Mouse (Mus musculus): Measurements from ENCODE around the gene Slc7a6. TPM values are rescaled to one million over a fixed set of nuclear protein-coding genes. Genes with fewer than 3 reads are reported as not detected.
"Not testable (repeated sequence)": the region's sequence is repeated elsewhere in the genome, so short reads cannot be mapped to it uniquely, and the experiment has no call there.

Slc7a6 gene
- polyA plus RNA-seq, 1 experiment = 69.5 TPM

DNA sequence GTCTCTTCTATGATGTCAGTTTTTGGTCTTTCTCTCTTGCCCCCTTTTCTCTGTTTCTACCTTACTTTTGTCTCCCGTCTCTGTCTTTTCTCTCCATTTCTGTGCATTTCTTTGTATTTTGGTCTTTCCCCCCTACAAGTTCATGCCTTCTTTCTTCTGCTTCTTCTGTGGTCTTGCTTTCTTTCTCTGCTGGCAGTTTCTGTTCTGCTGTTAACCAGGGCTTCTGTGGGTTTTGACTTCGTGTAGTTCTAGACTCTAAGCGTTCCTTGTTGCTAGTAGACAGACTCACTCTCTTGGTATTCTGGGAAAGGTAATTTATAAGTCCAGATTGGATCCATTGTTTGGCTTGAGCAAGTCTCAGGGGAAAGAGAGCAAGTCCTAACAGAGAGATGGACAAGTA, 17.7 kb downstream of the Slc7a6 start:
- Histone ChIP-seq H3K27ac (ENCODE audit: control insufficient read depth, insufficient read depth, low read depth, low read length) (no peak overlapping the region), H3K36me3 (ENCODE audit: control insufficient read depth, insufficient read depth, low read length) (no peaks in the 10 kb centered on the region), H3K27me3 (ENCODE audit: control insufficient read depth, insufficient read depth, low read length) (no peaks in the 10 kb centered on the region), H3K4me3 (ENCODE audit: control insufficient read depth, low read depth, low read length) (no peak overlapping the region), H3K4me1 (ENCODE audit: control insufficient read depth, insufficient read depth, low read length) (no peaks in the 10 kb centered on the region)
- TF ChIP-seq POLR2A (IDR thresholded peaks at IDR 0.05; ENCODE audit: control insufficient read depth, low read depth, low read length) = no peak
- no peak for TF ChIP-seq CTCF (IDR thresholded peaks at IDR 0.05; ENCODE audit: control insufficient read depth, insufficient read depth, insufficient replicate concordance, low read depth, low read length)

DNA sequence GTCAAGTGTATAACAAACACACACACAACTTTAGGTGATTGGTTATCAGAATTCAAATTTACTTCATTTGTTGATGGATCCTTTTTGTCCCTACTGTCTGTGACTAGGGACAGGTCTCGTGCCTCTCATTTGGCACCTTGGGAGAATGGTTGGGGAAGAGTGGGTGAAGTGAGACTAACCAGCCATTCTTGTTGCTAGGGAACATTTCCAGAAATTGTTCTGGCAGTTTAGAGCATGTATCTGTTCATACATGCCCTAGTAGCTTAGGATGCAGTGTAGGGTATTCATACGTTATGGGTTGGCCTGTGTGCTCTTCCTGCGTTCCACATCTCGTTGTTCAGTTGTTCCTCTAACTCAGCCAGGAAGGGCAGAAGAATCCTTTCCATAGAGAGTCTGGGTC, 20.5 kb downstream of the Slc7a6 start:
- H3K27ac ChIP-seq (ENCODE audit: control insufficient read depth, insufficient read depth, low read depth, low read length) = no peak overlapping the region
- no peaks in the 10 kb centered on the region for H3K27me3 ChIP-seq (ENCODE audit: control insufficient read depth, insufficient read depth, low read length)
- TF ChIP-seq CTCF (IDR thresholded peaks at IDR 0.05; ENCODE audit: control insufficient read depth, insufficient read depth, insufficient replicate concordance, low read depth, low read length) (no peak), POLR2A (IDR thresholded peaks at IDR 0.05; ENCODE audit: control insufficient read depth, low read depth, low read length) (no peak)
- no peak overlapping the region for H3K4me3 ChIP-seq (ENCODE audit: control insufficient read depth, low read depth, low read length)
- H3K36me3 ChIP-seq (ENCODE audit: control insufficient read depth, insufficient read depth, low read length) = peaks cover 2% of the 10 kb centered on the region; the same call in 1 of the 2 replicates
- H3K4me1 ChIP-seq (ENCODE audit: control insufficient read depth, insufficient read depth, low read length) = no peaks in the 10 kb centered on the region

DNA sequence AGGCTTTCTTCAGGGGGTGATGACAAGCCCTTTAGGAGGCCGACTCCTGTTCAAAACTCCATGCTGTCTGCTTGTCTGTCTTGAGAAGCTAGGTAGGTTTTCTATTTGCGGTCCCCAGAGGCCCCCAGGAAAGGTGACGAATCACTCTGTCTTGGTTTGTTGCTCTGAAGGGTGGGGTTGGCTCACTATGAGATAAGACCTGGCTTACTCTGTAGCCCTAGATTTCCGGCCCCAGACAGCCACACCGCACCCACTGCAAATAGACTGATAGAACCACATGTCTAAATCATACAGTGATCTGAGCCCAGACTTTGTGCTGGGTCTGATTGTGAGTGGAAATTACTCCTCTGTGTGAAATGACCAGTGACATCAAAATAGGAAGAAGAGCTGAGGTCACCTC, 23.0 kb downstream of the Slc7a6 start:
- Histone ChIP-seq H3K36me3 (ENCODE audit: control insufficient read depth, insufficient read depth, low read length) (peaks cover 5% of the 10 kb centered on the region; the same call in 1 of the 2 replicates), H3K4me1 (ENCODE audit: control insufficient read depth, insufficient read depth, low read length) (no peaks in the 10 kb centered on the region), H3K4me3 (ENCODE audit: control insufficient read depth, low read depth, low read length) (no peak overlapping the region), H3K27ac (ENCODE audit: control insufficient read depth, insufficient read depth, low read depth, low read length) (no peak overlapping the region), H3K27me3 (ENCODE audit: control insufficient read depth, insufficient read depth, low read length) (no peaks in the 10 kb centered on the region)
- TF ChIP-seq POLR2A (IDR thresholded peaks at IDR 0.05; ENCODE audit: control insufficient read depth, low read depth, low read length) (no peak), CTCF (IDR thresholded peaks at IDR 0.05; ENCODE audit: control insufficient read depth, insufficient read depth, insufficient replicate concordance, low read depth, low read length) (no peak)

DNA sequence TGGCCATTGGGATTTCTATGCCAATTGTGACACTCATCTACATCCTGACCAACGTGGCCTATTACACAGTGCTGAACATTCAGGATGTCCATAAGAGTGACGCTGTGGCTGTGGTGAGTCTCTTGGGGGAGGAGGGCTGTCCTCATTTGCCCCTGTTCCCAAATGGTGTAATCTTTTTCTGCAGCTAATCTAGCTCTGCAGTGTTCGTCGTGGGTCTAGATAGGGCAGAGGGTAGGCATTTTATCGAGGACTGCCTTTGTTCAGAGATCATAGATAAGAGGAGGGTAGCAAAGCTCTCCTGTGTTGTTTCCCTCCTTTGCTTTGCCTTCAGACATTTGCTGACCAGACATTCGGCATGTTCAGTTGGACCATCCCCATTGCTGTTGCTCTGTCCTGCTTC, 24.5 kb downstream of the Slc7a6 start:
- Histone ChIP-seq H3K27me3 (ENCODE audit: control insufficient read depth, insufficient read depth, low read length) (no peaks in the 10 kb centered on the region), H3K4me1 (ENCODE audit: control insufficient read depth, insufficient read depth, low read length) (no peaks in the 10 kb centered on the region), H3K36me3 (ENCODE audit: control insufficient read depth, insufficient read depth, low read length) (peaks cover 5% of the 10 kb centered on the region; the same call in 1 of the 2 replicates)

DNA sequence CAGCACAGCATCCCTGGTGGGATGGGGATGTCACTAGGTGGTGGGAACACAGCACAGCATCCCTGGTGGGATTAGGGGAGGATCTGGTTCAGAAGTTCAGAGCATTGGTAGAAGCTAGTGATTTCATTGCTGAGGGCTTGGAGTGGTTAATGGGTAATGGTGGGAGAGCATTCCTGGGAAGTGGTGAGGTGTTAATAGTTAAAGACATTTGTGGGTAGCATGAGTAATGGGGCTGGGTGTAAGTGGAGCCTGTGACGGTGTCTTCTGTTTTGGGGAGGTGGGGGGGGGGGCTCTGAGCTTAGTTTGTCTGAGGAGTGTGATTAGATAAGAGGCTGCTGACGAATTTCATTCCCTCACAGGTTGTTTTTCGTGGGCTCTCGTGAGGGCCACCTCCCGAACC, 25.4 kb downstream of the Slc7a6 start:
- H3K36me3 ChIP-seq (ENCODE audit: control insufficient read depth, insufficient read depth, low read length) = peaks cover 5% of the 10 kb centered on the region; the same call in 1 of the 2 replicates
- TF ChIP-seq POLR2A (IDR thresholded peaks at IDR 0.05; ENCODE audit: control insufficient read depth, low read depth, low read length) = no peak
- no peak for TF ChIP-seq CTCF (IDR thresholded peaks at IDR 0.05; ENCODE audit: control insufficient read depth, insufficient read depth, insufficient replicate concordance, low read depth, low read length)

More for the DNA sequence above, 24.5 kb downstream of the Slc7a6 start:
- no peak overlapping the region for H3K27ac ChIP-seq (ENCODE audit: control insufficient read depth, insufficient read depth, low read depth, low read length)
- H3K4me3 ChIP-seq (ENCODE audit: control insufficient read depth, low read depth, low read length) = no peak overlapping the region
- TF ChIP-seq CTCF (IDR thresholded peaks at IDR 0.05; ENCODE audit: control insufficient read depth, insufficient read depth, insufficient replicate concordance, low read depth, low read length) (no peak), POLR2A (IDR thresholded peaks at IDR 0.05; ENCODE audit: control insufficient read depth, low read depth, low read length) (no peak)

DNA sequence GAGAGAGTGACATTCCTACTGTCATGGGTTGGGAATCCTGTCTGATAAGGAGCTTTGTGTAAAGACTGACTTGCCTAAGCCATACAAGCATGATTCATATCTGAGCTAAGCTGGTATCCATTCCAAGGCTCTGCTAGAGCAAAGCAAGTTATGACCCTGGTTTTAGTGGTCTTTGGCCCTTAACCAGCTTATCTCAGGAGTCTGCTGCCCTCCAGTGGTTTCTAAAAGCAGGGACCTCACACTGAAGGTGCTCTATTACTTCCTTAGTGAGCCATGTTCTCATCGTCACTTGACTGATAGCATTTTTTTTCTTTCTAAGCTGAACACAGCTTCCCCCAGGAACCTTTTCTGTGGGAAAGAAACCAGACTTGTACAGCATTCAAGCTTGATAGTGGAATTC, 30.1 kb downstream of the Slc7a6 start:
- Histone ChIP-seq H3K4me3 (ENCODE audit: control insufficient read depth, low read depth, low read length) (no peak overlapping the region), H3K27me3 (ENCODE audit: control insufficient read depth, insufficient read depth, low read length) (no peaks in the 10 kb centered on the region), H3K27ac (ENCODE audit: control insufficient read depth, insufficient read depth, low read depth, low read length) (no peak overlapping the region), H3K4me1 (ENCODE audit: control insufficient read depth, insufficient read depth, low read length) (no peaks in the 10 kb centered on the region), H3K36me3 (ENCODE audit: control insufficient read depth, insufficient read depth, low read length) (peaks cover 4% of the 10 kb centered on the region)
- TF ChIP-seq CTCF (IDR thresholded peaks at IDR 0.05; ENCODE audit: control insufficient read depth, insufficient read depth, insufficient replicate concordance, low read depth, low read length) = no peak
- TF ChIP-seq POLR2A (IDR thresholded peaks at IDR 0.05; ENCODE audit: control insufficient read depth, low read depth, low read length) = no peak

More for the DNA sequence above, 25.4 kb downstream of the Slc7a6 start:
- no peaks in the 10 kb centered on the region for H3K4me1 ChIP-seq (ENCODE audit: control insufficient read depth, insufficient read depth, low read length)
- no peak overlapping the region for H3K4me3 ChIP-seq (ENCODE audit: control insufficient read depth, low read depth, low read length)
- no peak overlapping the region for H3K27ac ChIP-seq (ENCODE audit: control insufficient read depth, insufficient read depth, low read depth, low read length)
- H3K27me3 ChIP-seq (ENCODE audit: control insufficient read depth, insufficient read depth, low read length) = no peaks in the 10 kb centered on the region

DNA sequence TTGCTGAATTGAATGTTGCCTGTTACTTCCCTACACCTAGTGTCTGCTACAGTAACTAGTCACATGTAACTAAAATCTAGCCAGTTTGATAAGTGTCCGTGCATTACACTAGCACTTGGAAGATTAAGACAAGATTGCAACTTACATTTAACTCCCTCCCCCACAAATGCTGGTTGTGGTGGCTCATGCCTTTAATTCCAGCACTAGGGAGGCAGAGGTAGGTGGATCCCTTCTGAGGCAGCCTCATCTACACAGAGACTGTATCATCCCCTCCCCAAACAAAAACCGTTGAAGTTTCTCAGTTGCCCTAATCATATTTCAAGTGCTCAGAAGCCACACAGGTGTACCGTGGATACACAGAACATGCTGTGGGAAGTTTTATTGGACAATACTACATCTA, 30.9 kb downstream of the Slc7a6 start:
- H3K4me3 ChIP-seq (ENCODE audit: control insufficient read depth, low read depth, low read length); H3K36me3 ChIP-seq (ENCODE audit: control insufficient read depth, insufficient read depth, low read length); H3K4me1 ChIP-seq (ENCODE audit: control insufficient read depth, insufficient read depth, low read length); H3K27me3 ChIP-seq (ENCODE audit: control insufficient read depth, insufficient read depth, low read length); H3K27ac ChIP-seq (ENCODE audit: control insufficient read depth, insufficient read depth, low read depth, low read length): not testable (repeated sequence)

Data from testis, adult 2 months (tissue).